Mouse (Mus musculus) hematopoietic stem cell, adult 5-6 weeks (primary cell): ENCODE measurements around the gene Tpst1. TPM values are rescaled to one million over a fixed set of nuclear protein-coding genes. Genes with fewer than 3 reads are reported as not detected.

Experiments used
- ATAC-seq, 2 experiments: fragments of 125-278 bp in 1 of 2; replicated peaks in 1 of 2; 2 replicates each; pipeline ENCODE4 v1.8.0; 2016 to 2017; ENCODE audit warnings: inconsistent platforms in 2 of 2, mild to moderate bottlenecking in 2 of 2, moderate number of reproducible peaks in 2 of 2, low read depth in 1 of 2, moderate TSS enrichment in 1 of 2; ENCODE audit not compliant: low FRiP score in 2 of 2, poor library complexity in 2 of 2, severe bottlenecking in 2 of 2, insufficient read depth in 1 of 2, low TSS enrichment in 1 of 2
- total RNA-seq: library from RNA; stranded (forward); fragments of 172-1452, 232-1000 nt; gene quantifications from 2 replicates; pipeline ENCODE4 v1.2.3, GENCODE M21; 2017

Tpst1 gene
- total RNA-seq, 1 experiment from 2014 or later, result 6.9 TPM

GRCm38 (mm10) chr5:130117932-130118331 lies 44.8 kb downstream of the Tpst1 start:
- no peak for ATAC-seq

DNA sequence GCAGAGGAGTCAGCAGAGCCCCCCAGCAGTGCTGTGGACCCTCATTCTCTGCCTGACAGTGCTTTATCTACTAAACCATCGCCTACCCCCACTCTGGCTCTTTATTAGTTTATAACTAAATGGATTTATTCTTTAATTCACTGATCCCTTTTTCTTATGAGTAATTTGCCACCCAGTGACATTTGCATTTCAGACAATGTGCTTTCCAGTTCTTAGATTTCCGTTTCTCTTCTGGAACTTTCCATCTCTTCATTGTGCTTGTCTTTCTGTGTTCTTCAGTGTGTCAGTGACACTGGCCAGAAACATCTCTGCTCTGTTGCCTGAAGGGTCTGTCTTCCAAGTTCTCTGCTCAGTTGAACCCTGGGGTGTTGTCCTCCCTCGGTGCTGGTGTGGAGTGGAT lies 46.1 kb downstream of the Tpst1 start:
- no peak for ATAC-seq

DNA sequence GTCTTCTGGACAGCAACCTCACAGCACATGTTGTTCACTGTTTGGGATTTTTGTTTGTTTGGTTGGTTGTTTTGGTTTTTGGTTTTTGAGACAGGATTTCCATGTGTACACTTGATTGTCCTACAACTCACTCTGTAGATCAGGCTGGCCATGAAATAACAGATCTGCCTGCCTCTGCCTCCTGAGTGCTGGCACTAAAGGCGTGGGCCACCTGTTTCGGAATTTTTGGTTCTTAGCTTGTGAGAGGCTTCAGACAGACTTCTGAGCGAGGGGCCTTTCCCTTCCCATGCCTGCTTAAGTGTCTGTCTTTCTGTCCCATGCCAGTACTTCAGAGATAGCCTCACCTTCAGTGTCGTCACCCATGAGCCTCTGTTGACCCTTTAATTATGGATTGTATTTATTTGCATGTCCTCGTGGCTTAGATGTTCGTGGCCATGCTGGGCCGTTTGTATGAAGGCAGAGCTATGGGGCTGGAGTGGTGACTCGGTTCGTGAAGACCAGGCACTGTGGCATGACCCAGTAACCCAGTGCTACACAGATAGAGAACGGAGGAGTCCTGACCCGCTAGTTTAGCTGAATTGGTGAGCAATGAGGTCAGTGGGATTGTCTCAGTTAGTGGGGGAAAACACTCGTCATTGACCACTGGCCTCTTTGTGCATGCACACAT lies 47.1 kb downstream of the Tpst1 start:
- ATAC-seq, result no peak

DNA sequence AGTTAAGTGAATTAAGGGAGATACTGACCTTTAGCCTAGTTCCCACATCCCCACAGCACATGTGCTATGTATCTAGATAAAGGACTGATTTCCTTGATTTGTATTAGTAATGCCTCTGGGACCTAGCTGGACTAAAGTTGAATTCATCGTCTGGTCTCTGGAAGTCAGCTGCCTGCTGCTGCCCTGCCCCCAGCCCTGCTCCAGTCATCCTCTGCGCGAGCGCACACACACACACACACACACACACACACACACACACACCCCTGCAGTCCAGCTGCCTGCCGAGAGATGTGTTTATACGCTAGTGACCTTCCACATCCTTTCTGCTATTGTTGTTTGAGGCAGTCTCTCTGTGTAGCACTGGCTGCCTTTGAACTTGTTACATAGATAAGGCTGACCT lies 47.8 kb downstream of the Tpst1 start:
- ATAC-seq, result no peak

DNA sequence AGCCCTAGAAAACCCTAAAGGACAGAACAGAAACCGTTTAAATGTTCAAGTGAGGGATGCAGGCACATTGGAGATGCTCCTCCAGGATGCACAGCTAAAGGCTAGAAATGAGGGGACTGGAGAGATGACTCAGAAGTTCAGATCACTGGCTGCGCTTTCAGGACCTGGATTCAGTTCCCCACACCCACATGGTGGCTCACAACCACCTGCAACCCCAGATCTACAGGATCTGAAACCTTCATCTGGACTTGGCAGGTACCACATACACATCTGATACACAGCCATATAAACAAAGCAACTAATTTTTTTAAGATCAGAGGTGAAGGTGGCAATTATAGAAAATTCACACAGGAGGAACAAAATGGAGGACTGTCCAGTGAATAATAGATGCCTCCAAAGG lies 49.2 kb downstream of the Tpst1 start:
- ATAC-seq, result no peak

DNA sequence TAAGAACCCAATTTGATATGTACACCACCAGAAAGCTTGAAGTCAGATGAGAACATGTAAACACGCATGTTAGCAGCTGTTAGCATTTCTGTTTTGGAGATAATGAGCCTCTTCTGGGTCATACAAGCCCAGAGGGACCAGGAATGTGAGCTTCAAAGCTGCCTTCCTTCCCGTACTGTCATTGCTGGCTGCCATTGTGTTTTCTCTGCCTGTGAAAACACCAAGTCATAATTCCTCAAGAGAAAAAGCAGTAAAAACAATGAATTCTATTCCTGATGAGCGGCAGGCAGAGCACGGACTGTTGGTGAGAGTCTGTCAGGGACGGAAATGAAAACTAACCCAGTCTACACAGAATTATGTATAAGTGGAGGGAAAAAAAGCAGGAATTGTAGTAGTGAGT lies 51.1 kb downstream of the Tpst1 start:
- ATAC-seq, result no peak

DNA sequence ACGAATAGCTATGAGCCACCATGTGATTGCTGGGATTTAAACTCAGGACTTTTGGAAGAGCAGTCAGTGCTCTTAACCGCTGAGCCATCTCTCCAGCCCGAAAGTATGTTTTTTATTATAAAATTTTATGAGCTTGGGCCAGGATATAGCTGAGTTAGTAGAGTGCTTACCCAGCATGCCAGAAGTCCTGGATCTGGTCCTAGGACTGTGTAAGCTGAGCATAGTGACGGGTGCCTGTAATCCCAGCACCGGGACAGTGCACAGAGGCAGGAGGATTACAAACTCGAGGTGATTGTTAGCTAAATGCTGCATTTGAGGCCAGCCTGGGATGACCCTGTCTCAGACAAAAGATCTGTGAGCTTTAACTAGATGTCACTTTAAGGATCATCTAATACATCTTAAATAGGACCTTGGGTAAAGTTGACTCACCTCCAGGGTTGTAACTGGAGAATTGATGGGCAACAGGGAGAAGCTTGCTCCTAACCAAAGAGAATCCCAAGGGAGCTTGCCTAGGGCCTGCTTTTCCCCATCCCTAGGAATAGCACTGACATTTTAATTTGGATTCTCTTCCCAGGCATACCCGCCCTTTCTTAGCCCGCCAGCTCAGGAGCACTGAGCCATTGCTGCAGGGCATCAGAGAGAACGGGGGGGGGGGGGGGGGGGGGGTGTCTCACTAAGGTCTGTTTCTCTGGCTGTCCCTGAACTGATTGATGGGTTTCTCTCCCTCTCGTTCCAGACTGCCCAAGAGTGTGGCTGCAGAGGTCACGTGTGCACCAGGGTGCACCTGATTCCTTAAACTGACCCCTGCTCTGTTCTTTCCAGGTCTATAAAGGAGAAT lies 55.8 kb downstream of the Tpst1 start:
- peak in 1 of 2 experiments; percentile 42; a peak in 2 of 4 replicates for ATAC-seq

- ATAC-seq, result peak; percentile 45 to 73
These were observed 56.3 kb downstream of the Tpst1 start for GRCm38 (mm10) chr5:130129524-130129793.

DNA sequence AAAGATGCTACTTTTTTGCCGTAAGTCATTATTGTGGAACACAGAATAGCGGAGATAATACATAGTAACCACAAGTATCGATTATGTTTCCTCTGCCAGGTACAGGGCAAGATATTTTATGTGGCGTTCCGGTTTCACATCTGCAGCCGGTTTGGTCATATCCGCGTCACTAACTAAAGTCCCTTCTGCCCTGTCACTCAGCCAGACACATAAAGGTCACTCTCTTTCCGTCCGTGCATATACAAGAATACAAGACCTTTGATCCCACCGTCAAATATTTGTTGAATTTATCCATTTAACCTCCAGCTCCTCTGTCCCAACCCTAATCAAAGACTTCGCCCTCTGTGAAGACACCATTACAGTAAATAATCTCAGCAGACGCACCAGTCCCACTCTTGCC lies 63.5 kb downstream of the Tpst1 start:
- no peak for ATAC-seq

DNA sequence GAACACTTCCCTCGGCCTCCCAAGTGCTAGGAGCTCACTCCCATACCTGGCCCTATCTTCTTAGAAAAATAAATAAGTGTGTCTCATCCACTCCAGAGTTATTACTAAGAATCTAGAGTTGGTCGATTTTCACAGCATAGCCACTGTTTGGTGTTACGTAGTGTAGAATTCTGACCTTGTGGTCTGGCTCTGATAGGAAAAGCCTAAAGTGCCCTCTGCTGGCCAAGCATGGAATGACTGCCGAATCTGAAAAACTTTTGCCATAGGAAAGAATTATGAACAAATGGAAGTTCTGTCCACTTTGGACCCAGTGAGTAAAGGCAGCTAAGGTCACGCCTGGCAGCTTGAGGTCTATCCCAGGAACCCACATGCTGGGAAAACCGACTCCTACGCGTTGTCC lies 66.3 kb downstream of the Tpst1 start:
- ATAC-seq, result peak; percentile 35 to 57; a peak in 2 of 4 replicates

GRCm38 (mm10) chr5:130141138-130141537 lies 68.0 kb downstream of the Tpst1 start:
- no peak for ATAC-seq

GRCm38 (mm10) chr5:130142041-130142440 lies 68.9 kb downstream of the Tpst1 start:
- ATAC-seq, result no peak

DNA sequence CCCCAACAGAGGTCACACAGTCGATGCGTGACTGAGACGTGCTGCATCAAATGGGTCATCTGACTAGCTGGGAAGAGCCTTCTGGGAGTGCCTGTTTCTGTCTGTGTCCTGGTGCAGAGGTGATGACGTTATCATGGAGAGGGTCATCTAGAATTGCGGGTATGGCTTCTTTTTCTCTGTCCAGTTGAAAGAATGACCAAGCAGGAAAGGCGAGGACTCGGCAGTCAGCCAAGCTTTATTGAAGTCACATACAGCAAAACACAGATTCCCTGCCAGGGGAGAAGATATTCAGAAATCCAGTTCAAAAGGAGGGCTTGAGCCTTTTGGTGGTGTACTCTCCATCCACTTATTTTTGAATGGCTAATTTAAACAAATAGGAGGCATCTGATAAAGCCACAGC lies 70.0 kb downstream of the Tpst1 start:
- no peak for ATAC-seq

GRCm38 (mm10) chr5:130143977-130144333 lies 70.8 kb downstream of the Tpst1 start:
- ATAC-seq, result peak; percentile 5 to 33

GRCm38 (mm10) chr5:130144334-130145312 lies 71.5 kb downstream of the Tpst1 start, which contains the start of gene Kctd7:
Gene Kctd7 (plus strand): TSS chr5:130144861.
- ATAC-seq, result peak; percentile 92

DNA sequence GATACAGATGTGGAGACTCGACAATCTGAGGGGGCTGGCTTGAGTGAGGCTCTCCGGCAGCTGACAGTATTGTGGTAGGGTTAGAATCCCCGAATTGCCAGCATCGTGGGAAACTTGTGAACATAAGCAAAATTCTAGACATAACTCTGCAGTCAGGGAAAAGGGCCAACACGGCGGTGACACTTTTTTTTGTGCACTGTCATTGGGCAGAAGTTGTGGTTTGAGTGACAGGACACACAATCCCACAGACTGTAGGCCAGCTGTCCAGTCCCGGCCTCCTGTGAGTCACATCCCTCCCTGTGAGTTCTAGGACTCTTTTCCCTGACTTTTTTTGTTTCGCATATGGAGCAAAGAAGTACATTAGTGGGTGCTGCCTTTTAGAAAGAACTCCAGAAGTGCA lies 72.8 kb downstream of the Tpst1 start:
- ATAC-seq, result no peak

- no peak for ATAC-seq
These were observed 76.7 kb downstream of the Tpst1 start for GRCm38 (mm10) chr5:130149726-130150310.

DNA sequence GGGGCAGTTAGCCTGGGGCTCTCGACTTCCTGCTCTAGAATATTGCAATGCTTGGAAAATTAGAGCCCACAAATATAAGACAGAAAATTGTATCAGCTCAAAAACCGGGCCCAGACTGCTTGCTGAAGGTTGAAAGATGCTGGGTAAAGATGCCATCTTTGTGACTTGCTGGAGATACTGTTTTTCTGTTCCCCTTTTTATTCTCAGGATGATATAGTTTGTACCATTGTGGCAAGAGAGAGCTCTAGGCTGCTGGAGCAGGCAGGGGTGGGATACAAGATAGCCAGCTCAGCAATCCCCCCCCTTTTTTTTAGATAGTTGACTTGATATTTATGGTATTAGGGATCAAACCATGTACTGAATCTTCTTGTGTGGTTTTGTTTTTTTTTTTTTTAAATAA lies 81.2 kb downstream of the Tpst1 start:
- no peak for ATAC-seq
